Mouse (Mus musculus) stomach, postnatal 0 days (tissue): ENCODE measurements at regions not wholly inside any gene's neighbourhood (a gene's known extent, or its start where the extent isn't known, plus 50 kb on each side); places are given as distances from the start of the nearest gene placed in this dataset.

Experiments used
- CTCF ChIP-seq: IDR thresholded peaks from 2 replicates; pipeline ENCODE4 v1.5.1; 2016; ENCODE audit warnings: antibody characterized with exemption, low read depth, mild to moderate bottlenecking, moderate library complexity
- EP300 ChIP-seq: optimal IDR thresholded peaks from 2 replicates; pipeline ENCODE3; 2016; ENCODE audit warnings: antibody characterized with exemption

- no peak for TF ChIP-seq CTCF
- TF ChIP-seq EP300 = no peak
Observed at GRCm38 (mm10) chr9:23101990-23102796, 120.7 kb upstream of the Bmper start.
